Mouse (Mus musculus) heart, adult 18-20 months (tissue): ENCODE data around the gene Zfp316. TPM values are rescaled to one million over a fixed set of nuclear protein-coding genes. Genes with fewer than 3 reads are reported as not detected.

ENCODE experiments used
- DNase-seq, 2 experiments: peaks; one replicate each; pipeline ENCODE4 v3.0.0; 2021 to 2022; ENCODE audit warnings: mixed read lengths in 1 of 2
- long read RNA-seq, 2 experiments: library from polyadenylated mRNA; stranded (forward); transcript quantifications; one replicate each; pipeline ENCODE4 v2.0.0; 2021
- total RNA-seq, 2 experiments: library from RNA; stranded (reverse); gene quantifications; 2 replicates each; pipeline ENCODE4 v1.2.3; 2021

Zfp316 gene
- total RNA-seq = 1 to 10 TPM; 5.5 to 5.7 TPM
- long read RNA-seq, experiment 1 = 0 reads
- long read RNA-seq, experiment 2 = 0 reads

GRCm38 (mm10) chr5:143269363-143270150, at the start of gene Zfp316:
Gene Zfp316 (minus strand): TSS chr5:143270022.
- DNase-seq = peak; percentile 79 to 80

DNA sequence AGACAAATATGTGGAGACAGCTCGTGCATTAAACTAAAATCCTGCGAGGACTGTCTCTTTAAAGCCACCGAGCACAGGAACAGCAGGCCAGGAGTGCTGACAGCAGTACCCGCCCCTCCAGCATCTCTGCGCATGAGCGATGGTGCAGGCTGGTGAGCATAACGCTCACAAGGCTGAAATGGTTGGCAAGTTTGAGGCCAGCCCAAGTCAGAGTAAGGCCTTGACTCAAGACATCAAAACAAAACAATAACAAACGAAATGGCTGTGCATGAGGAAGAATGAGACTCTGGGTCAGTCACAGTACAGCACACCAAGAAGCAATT, 47.4 kb upstream of the Zfp316 start:
- no peak for DNase-seq

DNA sequence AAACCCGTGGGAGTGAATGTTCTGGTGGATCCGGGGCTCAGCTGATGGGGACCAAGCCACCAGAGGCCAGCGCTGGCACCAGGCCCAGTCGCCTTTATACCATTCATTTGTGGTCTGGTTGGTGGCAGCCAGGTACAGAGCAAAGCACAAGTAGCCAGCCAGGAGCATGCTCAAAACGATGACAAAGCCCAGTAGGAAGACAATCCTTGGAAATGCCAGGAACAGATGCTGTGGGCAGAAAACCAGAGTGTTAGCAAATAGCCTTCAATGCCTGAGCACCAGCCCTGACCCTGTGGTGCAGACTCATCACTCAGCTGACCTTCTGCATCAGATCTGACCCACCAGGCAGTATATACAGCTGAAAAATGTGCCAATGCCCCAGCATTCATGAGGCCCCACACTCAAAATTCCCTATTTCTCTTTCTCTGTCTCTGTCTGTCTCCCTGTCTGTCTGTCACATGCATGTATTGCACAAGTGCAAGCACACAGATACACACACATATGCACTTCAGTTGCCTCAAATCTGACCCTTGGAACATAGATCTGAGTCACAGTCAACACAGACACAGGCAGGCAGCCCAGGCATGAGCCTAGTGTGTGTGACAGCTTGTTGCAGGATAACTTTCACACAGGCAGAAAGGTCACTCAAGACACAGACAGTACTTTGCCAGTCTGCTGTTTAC, 46.9 kb upstream of the Zfp316 start:
- no peak for DNase-seq

DNA sequence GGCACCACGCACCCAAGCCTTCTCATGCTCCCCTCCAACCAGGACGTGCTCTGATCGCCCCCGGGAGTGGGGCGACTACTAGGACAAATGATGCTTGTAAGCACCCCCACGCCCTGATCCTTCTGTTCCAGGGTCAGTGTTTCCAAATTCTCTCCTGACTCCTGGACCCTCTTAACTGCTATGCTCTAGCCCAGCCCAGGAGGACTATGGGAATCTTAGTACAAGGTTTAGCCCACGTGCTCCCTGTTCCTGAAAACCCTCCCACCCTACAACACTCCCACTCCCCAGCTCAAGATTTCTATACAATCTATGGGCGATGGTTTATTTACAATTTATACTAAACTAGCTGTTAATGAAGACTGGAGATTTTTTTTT, 45.7 kb upstream of the Zfp316 start:
- no peak for DNase-seq

DNA sequence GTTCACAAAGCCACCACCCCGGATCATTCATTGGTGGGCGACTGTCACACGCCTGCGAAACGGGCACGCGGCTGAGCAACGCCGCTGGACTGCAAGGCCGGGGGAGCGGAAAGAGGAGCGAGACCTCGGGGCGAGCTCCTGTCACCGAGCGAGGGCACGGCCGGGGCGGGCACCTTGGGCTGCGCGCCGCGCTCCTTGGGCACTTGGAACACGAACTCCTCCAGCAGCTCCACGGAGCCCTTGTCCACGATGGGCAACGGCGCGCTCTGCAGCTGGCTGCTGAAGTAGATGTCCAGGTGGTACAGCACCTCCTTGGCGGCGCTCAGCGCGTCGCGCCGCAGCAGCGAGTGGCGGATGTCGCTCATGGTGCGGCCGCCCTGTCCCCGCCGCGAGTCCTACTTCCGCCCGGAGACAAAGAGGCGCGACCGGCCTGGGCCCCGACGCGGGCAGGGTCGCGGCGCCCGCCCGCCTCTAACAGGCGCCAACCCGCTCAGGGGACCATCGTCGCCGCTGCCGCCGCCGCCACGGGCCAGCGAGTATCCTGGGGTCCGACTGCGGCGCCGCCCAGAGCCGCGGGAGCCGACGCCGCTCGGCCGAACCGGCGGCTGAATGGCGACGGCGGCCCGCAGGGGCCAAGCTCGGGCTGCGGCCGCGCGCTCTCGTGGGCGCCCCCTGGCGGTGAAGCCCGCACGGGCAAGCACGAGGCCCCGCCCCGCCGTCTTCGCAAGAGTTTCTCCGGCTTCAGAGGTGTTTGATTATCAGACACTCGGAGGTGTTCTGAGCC, 45.1 kb upstream of the Zfp316 start, which contains the start of gene E130309D02Rik:
E130309D02Rik (minus strand) TSS at position 631 of the 784 bp plus-strand sequence.
- DNase-seq = peak; percentile 90 to 91

GRCm38 (mm10) chr5:143314183-143314729, 44.4 kb upstream of the Zfp316 start:
- DNase-seq = peak in 1 of 2 experiments; percentile 17

DNA sequence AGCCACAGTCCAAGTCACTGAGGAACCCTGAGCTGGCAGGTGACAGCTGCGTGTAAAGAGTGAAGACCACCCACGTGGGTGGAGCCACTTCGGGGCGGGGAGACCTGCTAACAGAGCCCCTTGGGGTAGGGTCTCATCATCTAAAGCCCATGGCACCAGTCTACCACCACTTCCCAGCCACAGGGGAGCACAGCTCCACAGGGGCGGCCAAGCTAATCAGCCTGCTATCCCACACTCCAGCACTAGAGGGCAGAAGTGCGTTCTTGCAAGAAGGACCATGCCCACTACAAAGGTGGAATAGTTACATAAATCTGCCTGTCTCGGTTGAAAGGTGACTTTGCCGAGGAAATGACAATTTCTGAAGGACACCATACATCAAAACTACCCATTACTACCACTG, 42.1 kb upstream of the Zfp316 start:
- DNase-seq = peak; percentile 63 to 85

- DNase-seq = no peak
Measured at GRCm38 (mm10) chr5:143309916-143310315, 40.1 kb upstream of the Zfp316 start.

- DNase-seq = peak; percentile 64 to 77
Measured at GRCm38 (mm10) chr5:143308825-143309224, 39.0 kb upstream of the Zfp316 start.

- DNase-seq = no peak
Measured at GRCm38 (mm10) chr5:143304251-143304650, 34.4 kb upstream of the Zfp316 start.

- DNase-seq = no peak
Measured at GRCm38 (mm10) chr5:143301296-143301695, 31.5 kb upstream of the Zfp316 start.

DNA sequence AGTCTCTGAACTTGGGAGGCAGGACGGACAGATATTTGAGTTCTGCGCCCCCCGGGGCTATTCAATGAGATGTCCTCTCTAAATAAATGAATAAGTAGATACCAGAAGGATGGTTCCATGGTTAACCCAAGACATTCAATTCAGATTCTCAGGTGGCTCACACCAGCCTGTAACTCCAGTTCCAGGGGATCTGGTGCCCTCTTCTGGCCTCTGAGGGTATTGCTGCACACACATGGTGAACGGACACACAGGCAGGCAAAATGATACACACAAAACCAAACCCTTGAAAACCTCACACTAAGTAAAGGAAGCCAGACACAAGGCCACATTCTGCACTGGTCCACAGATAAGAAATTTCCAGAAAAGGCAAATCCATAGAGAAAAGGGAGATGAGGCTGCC, 29.9 kb upstream of the Zfp316 start:
- peak in 1 of 2 experiments; percentile 62 for DNase-seq

- no peak for DNase-seq
Measured at GRCm38 (mm10) chr5:143298391-143298790, 28.6 kb upstream of the Zfp316 start.

- no peak for DNase-seq
Measured at GRCm38 (mm10) chr5:143297986-143298385, 28.2 kb upstream of the Zfp316 start.

- no peak for DNase-seq
Measured at GRCm38 (mm10) chr5:143295330-143295729, 25.5 kb upstream of the Zfp316 start.

- DNase-seq = no peak
Measured at GRCm38 (mm10) chr5:143294862-143295261, 25.0 kb upstream of the Zfp316 start.

DNA sequence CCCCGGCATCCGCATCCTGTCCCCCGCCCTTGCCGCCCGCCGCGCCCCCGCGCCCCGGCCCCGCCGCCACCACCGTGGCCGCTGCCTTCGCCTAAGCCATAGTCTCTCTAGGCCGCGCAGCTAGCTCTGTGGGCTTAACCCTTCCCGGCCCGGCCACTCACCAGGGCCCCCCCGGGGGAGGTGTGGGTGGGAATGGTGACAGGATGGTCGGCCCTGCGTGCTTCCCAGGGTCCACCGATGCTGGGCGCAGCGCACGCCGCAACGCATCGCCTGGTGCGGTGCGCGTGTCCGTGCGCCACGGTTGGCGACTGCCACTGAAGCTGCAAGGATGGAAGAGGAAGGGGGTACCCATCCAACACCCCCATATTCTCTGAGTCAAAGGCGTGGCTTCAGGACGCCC, 23.6 kb upstream of the Zfp316 start, which contains the start of gene Zfp853:
Zfp853 (minus strand) TSS at position 220 of the 400 bp plus-strand sequence.
- no peak for DNase-seq

- no peak for DNase-seq
Measured at GRCm38 (mm10) chr5:143292879-143293278, 23.1 kb upstream of the Zfp316 start.

GRCm38 (mm10) chr5:143289299-143289698, 19.5 kb upstream of the Zfp316 start:
- DNase-seq = no peak

GRCm38 (mm10) chr5:143288378-143288911, 18.6 kb upstream of the Zfp316 start:
- no peak for DNase-seq

- DNase-seq = no peak
Measured at GRCm38 (mm10) chr5:143287774-143288328, 18.0 kb upstream of the Zfp316 start.

- no peak for DNase-seq
Measured at GRCm38 (mm10) chr5:143284762-143285161, 14.9 kb upstream of the Zfp316 start.
